Mouse (Mus musculus): ENCODE data around the gene Cracr2b.

Cracr2b gene

GRCm38 (mm10) chr7:141485606-141486005 lies 24.7 kb downstream of the Cracr2b start:
- no peak for DNase-seq (ENCODE audit: low spot score in 2 of 2)

GRCm38 (mm10) chr7:141486239-141486638 lies 25.3 kb downstream of the Cracr2b start:
- DNase-seq (ENCODE audit: low spot score in 2 of 2): no peak

GRCm38 (mm10) chr7:141487141-141487540 lies 26.2 kb downstream of the Cracr2b start:
- DNase-seq (ENCODE audit: low spot score in 2 of 2): no peak

GRCm38 (mm10) chr7:141491151-141491550 lies 30.3 kb downstream of the Cracr2b start:
- no peak for DNase-seq (ENCODE audit: low spot score in 2 of 2)

GRCm38 (mm10) chr7:141492738-141493137 lies 31.8 kb downstream of the Cracr2b start:
- no peak for DNase-seq (ENCODE audit: low spot score in 2 of 2)

GRCm38 (mm10) chr7:141493729-141494128 lies 32.8 kb downstream of the Cracr2b start:
- DNase-seq (ENCODE audit: low spot score in 2 of 2): no peak

- DNase-seq (ENCODE audit: low spot score in 2 of 2): no peak
Observed at GRCm38 (mm10) chr7:141495379-141495778, 34.5 kb downstream of the Cracr2b start.

GRCm38 (mm10) chr7:141495940-141496339 lies 35.0 kb downstream of the Cracr2b start:
- DNase-seq (ENCODE audit: low spot score in 2 of 2): no peak

GRCm38 (mm10) chr7:141497600-141497999 lies 36.7 kb downstream of the Cracr2b start:
- DNase-seq (ENCODE audit: low spot score in 2 of 2): no peak

GRCm38 (mm10) chr7:141501820-141502555 lies 41.1 kb downstream of the Cracr2b start:
- no peak for DNase-seq (ENCODE audit: low spot score in 2 of 2)

GRCm38 (mm10) chr7:141502556-141502905 lies 41.6 kb downstream of the Cracr2b start:
- DNase-seq (ENCODE audit: low spot score in 2 of 2): no peak

GRCm38 (mm10) chr7:141506278-141506677 lies 45.4 kb downstream of the Cracr2b start:
- DNase-seq (ENCODE audit: low spot score in 2 of 2): no peak

- DNase-seq (ENCODE audit: low spot score in 2 of 2): no peak
Observed at GRCm38 (mm10) chr7:141508160-141508559, 47.3 kb downstream of the Cracr2b start.

- DNase-seq (ENCODE audit: low spot score in 2 of 2): no peak
Observed at GRCm38 (mm10) chr7:141510196-141510595, 49.3 kb downstream of the Cracr2b start.

GRCm38 (mm10) chr7:141510681-141511191 lies 49.8 kb downstream of the Cracr2b start:
- DNase-seq (ENCODE audit: low spot score in 2 of 2): no peak
